Mouse (Mus musculus) left cerebral cortex, adult 18-20 months (tissue): Measurements from ENCODE around the gene Smyd1. TPM values are rescaled to one million over a fixed set of nuclear protein-coding genes. Genes with fewer than 3 reads are reported as not detected.

Experiments
- DNase-seq, 2 experiments: peaks; one replicate each; pipeline ENCODE4 v3.0.0; 2021 to 2022; ENCODE audit warnings: low spot score in 2 of 2, mixed read lengths in 1 of 2
- total RNA-seq, 2 experiments: library from RNA; stranded (reverse); gene quantifications; 2 replicates each; pipeline ENCODE4 v1.2.3; 2021

The Smyd1 gene
- total RNA-seq, 2 experiments from 2014 or later = 0.16 to 0.70 TPM

DNA sequence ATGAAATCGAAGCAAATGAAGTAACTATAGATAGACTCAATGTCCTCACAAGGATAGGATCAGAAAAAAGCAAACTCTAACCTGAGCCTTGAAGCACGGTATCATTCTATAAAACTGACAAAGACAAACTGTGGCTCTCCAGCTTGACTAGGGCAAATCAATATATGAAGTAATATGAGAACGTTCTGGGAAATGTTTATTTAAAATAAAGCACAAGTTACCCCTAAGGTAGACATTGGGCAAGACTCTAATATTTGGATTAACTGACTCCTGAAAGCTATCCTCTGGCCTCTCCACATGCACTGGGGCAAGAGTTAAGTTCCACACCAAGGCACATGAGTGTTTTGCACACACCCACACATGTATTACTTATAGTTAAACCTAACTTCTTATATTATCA lies 61.0 kb downstream of the Smyd1 start:
- DNase-seq = no peak

GRCm38 (mm10) chr6:71260051-71260640 lies 61.9 kb downstream of the Smyd1 start:
- no peak for DNase-seq

GRCm38 (mm10) chr6:71259166-71259565 lies 62.9 kb downstream of the Smyd1 start:
- no peak for DNase-seq

DNA sequence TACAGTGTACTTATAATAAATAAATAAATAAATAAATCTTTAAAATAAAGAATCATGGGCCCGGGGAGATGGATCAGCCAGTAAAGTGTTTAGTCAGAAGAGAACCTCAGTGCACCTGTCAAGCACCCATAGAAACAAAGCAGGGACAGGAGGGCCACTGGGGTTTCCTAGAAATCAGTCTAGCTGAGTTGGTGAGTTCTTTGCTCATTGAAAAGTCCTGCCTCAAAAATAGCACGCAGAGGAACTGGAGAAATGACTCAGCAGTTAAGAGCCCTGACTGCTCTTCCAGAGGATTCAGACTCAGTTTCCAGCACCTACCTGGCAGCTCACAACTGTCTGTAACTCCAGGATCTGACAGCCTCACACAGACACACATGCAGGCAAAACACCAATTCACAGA lies 63.5 kb downstream of the Smyd1 start:
- DNase-seq = no peak

DNA sequence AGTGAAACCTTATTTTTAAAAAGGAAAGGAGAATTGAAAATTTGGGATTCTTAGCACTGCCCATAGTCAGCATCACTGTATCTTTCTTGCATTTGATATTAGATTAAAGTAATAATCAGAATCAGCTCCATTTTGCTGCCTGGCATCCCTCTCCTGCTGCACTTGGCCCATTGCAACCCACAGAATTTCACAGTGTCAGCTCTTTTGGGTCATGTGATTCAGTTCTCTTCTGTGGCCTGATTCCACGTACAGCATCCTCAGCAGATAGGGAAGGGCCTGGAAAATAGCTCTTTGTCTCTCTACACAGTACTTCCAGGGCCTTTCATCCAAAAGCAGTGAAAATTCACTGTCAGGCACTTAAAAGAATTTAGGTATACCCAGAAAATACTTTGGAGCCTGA lies 64.7 kb downstream of the Smyd1 start:
- no peak for DNase-seq

DNA sequence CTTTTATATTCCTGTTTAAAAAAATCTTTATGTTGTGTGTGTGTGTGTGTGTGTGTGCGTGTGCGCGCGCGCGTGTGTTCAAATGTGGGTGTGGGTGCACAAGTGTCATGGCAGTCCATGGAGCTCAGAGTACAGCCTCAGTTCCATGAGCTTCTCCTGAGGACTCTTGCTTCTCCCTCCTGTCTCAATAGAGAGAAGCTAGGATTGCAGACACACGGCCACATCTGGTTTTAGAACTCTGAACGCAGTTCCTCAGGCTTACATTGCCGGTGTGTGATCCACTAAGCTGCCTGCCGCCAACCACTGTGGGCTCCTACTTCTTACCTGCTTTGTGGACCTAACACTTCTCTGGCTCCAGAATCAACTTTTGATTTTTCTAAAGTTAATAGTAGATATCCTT lies 65.9 kb downstream of the Smyd1 start:
- no peak for DNase-seq

DNA sequence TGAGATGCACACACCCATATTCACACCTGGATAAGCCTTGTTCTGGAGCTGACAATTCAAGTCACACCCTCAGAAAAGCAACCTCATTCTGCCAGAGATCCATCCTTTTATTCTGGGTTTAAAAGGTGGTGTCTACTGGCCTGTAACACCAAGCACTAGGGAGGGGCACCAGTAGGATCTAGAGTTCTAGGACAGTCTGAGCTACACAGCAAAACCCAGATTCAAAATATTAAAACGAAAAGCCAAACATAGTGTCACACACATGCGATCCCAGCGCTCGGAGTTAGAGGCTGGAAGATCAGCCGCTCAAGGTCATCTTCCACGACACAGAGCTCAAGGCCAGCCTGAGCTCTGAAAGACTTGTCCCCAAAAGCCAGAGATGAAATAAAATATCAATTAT lies 67.6 kb downstream of the Smyd1 start:
- no peak for DNase-seq

- DNase-seq = no peak
These were observed 71.1 kb downstream of the Smyd1 start for GRCm38 (mm10) chr6:71250951-71251350.

DNA sequence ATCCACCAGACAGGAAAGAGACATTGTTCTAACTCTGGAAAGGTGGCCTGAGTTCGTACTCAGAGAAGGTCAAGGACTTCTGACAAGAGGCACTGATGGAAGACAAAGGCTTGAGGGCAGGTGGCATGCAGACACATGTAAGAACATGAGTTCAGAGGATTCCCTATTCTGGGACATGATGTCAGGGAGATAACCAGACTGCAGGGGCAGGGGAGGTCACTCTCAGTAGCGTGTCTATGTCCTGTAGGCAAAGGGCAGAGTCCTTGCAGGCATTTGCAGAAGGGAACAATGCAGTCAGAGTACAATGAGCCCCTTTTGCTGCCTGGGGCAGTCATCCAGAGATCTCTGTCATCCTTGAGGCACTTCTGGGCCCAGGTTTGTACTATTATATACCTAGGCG lies 72.4 kb downstream of the Smyd1 start:
- DNase-seq = no peak

DNA sequence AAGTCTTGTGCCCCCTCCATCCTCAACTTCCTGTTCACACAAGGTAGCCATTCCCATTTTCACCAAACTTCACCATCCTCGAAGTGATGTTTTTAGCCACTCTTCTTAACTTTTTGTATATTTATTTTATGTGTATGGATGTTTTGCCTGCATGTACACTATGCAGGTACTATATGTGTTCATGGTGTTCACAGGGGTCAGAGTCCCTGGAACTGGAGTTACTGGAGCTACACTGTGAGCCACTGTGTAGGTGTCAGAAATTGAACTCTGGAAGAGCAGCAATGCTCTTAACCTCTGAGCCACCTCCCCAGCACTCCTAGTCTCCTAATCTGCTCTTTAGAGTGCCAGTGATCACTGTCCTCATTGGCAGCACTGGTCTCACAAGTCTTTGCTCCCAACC lies 73.6 kb downstream of the Smyd1 start:
- DNase-seq = no peak

- DNase-seq = no peak
These were observed 78.8 kb downstream of the Smyd1 start for GRCm38 (mm10) chr6:71243258-71243657.

GRCm38 (mm10) chr6:71242811-71243210 lies 79.2 kb downstream of the Smyd1 start:
- DNase-seq = no peak

- no peak for DNase-seq
These were observed 81.2 kb downstream of the Smyd1 start for GRCm38 (mm10) chr6:71240831-71241230.

DNA sequence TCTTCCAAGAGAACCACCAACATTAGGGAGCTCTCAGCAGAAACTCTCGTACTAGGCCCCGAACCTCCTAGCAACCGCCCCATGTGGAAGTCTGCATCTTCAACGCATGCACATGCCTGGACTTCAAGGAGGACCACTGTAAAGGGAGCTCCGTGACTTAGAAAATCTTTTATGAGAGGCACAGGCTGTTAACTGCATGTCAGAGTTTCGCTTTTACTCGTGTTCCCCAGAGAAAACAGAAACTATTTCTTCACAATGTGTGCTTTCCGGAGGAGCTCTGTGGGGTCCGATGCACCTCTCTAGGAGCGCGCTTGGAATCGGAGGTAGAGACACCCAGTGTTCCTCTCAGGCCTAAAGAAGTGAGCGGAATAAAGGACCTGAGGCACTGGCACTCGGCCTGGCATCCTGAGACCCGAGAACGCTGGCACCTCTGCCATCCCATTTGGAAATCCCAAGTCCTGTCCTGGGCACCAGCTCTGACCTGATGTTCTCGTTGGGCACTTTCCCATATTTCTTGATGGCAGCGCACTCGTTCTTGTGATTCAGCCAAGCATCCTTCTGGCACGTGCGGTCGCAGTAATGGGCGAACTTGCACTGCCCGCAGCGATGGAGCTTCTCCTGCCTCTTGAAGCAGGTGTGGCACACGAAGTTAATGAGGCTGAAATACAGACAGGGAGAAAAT lies 82.8 kb downstream of the Smyd1 start:
- DNase-seq = no peak

DNA sequence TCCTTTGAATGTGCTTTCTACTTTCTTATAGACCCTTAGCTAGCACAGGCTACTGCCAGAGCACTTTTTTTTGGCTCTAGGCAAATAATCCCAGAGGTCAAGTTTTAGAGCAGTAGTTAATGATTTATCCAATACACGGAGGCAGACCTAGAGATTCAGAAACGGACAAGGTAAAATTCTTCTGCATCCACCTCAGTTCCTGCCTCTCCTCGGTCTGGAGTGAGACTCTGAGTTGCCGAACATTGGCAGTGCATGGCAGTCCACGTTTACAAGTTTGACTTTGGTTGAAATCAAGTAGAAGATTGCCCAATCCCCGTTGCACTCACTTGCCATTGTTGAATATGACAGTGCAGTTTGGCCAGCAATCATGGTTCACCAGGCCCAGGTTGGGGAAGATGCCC lies 85.0 kb downstream of the Smyd1 start:
- no peak for DNase-seq

- no peak for DNase-seq
These were observed 85.5 kb downstream of the Smyd1 start for GRCm38 (mm10) chr6:71236506-71236905.

GRCm38 (mm10) chr6:71235944-71236343 lies 86.1 kb downstream of the Smyd1 start:
- DNase-seq = no peak

DNA sequence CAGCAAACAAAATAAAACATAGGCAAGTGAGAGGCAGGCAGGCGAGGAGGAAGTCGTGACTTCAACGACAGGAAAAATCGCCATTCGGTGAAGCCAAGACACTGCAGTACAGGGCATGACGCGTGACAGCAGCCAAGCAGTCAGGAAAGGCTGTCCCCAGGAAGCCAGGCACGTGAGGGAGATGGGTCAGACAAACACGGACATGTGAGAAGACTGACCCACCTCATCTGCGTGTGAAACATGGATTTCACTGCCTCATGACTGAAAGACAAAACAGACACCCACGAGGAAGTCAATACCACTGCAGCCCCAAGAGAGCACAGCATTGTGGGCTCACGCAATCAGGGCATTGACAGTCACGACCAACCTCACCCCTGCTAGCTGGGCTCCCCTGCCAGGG lies 86.9 kb downstream of the Smyd1 start:
- no peak for DNase-seq

- no peak for DNase-seq
These were observed 94.8 kb downstream of the Smyd1 start for GRCm38 (mm10) chr6:71227157-71227770.

DNA sequence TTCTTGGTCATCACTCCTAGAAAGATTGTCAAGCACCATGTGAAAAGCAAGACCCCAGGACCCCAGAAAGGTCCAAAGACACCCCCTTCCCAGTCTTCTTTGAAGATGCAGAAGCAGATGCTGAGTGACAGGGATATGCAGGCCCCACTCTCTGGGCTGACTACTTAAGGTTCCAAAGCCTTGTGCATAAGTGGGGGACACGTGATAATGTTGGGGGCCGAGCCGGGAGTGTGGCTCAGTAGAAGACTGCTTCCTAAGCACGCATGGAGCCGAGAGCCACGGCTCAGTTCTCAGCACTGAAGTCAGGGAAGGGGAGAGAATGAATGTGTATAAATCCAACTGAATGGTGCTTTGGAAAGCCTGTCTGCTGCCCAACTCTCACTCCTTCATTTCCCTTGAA lies 95.5 kb downstream of the Smyd1 start:
- DNase-seq = no peak

- DNase-seq = no peak
These were observed 97.7 kb downstream of the Smyd1 start for GRCm38 (mm10) chr6:71224184-71224943.

DNA sequence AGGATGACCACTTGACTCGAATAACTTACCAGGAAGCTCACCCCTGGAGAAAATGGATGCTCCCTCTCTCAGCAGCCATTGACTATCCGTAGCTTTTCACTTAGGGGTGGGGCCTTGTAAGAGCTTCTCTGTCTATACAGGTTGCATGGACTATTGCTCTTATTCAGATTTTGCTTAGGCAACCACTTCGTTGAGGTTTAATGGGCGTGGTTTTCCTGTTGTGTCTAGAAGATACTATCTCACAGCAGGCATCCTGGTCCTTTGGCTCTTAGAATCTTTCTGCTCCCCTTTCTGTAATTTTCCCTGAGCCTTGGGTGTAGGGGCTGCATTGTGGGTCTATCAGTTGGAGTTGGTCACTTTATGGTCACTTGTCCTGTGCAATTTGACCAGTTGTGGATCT lies 100.5 kb downstream of the Smyd1 start:
- no peak for DNase-seq
